9 mouse cellular contexts compared by ENCODE assay signal in the genomic region with DNA sequence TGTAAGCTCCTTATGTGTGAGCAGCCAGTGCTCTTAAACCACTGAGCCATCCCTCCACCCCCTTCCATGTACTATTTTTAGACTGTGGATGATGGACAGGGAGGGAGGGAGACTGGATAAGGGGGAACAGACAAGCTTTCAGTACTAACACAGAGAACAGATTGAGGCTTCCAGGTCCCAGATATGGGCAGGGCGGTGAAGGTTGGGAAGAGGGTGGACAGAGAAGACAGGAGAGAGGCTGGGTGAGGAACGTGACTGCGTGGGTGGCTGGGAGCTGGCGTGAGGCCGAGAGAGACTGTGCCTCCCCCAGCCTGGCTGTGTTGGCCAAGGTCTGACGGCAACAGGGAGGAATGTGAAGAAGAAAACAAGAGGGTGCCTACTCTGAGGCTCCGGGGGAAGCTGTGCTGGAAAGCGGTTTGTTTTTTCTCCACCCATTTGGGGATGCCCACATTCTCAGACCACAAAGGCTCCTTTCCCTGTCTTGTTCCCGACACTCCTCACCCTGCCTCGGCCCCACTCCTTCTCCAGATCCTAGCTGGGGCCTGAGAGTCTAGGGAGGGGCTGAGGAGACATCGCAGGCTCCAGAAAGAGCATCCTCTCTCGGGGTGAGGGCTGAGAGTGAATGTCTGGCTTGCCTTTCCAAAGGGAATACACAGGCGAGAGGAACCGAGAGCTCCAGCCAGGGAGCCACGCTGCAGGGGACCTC. TPM values are rescaled to one million over a fixed set of nuclear protein-coding genes. Genes with fewer than 3 reads are reported as not detected.
DNase-seq lines count a peak whose midpoint lies in the region; ATAC-seq and TF ChIP-seq lines count a peak whose summit lies in the region.
"Had no signal": no experiment of that assay in that cellular context is flagged by ENCODE, and none has a peak within 500 bp of the region (broad histone marks: within the 10 kb centered on the region; RNA-seq: fewer than 3 reads in every experiment).

No protein-coding gene starts in this region.

- no peak overlapping the region for H3K4me3 ChIP-seq in midbrain, embryonic 15.5 days
- H3K4me3 ChIP-seq in midbrain, embryonic 16.5 days (ENCODE audit: low read depth, low read length), result no peak overlapping the region
- peak overlapping the region; percentile 31 for H3K4me3 ChIP-seq in heart, embryonic 15.5 days
- no peak overlapping the region for H3K4me3 ChIP-seq in lung, embryonic 14.5 days (ENCODE audit: low read depth, low read length)
- H3K4me3 ChIP-seq in stomach, embryonic 15.5 days (replicated peaks), result no peak overlapping the region

- peak overlapping the region; percentile 28; the same call in 1 of the 2 replicates for H3K27ac ChIP-seq in midbrain, embryonic 15.5 days
- no peak overlapping the region for H3K27ac ChIP-seq in midbrain, embryonic 16.5 days (ENCODE audit: low read length)
- peak overlapping the region; percentile 99 for H3K27ac ChIP-seq in heart, embryonic 15.5 days
- H3K27ac ChIP-seq in lung, embryonic 14.5 days (ENCODE audit: low read depth), result peak overlapping the region; percentile 91
- H3K27ac ChIP-seq in stomach, embryonic 15.5 days, result peak overlapping the region; percentile 87

- peak; percentile 10 for DNase-seq in fat pad, adult 2 months (ENCODE audit: extremely low read depth, low read depth, low spot score)
- DNase-seq in kidney, postnatal 4 days, result peak; percentile 73 to 87
- peak; percentile 77 for DNase-seq in lung, embryonic 14.5 days
- no peak for DNase-seq in thymus, postnatal 0 days (ENCODE audit: low spot score)

- no peak overlapping the region for H3K4me2 ChIP-seq in midbrain, embryonic 15.5 days
- H3K4me2 ChIP-seq in midbrain, embryonic 16.5 days (ENCODE audit: low read length), result no peak overlapping the region
- H3K4me2 ChIP-seq in heart, embryonic 15.5 days, result peak overlapping the region; percentile 59
- H3K4me2 ChIP-seq in lung, embryonic 14.5 days, result peak overlapping the region; percentile 21
- H3K4me2 ChIP-seq in stomach, embryonic 15.5 days, result peak overlapping the region; percentile 39

- H3K9ac ChIP-seq in midbrain, embryonic 15.5 days, result no peak overlapping the region
- no peak overlapping the region for H3K9ac ChIP-seq in midbrain, embryonic 16.5 days (ENCODE audit: low read depth, low read length)
- peak overlapping the region; percentile 50 for H3K9ac ChIP-seq in heart, embryonic 15.5 days
- peak overlapping the region; percentile 3 for H3K9ac ChIP-seq in lung, embryonic 14.5 days
- no peak overlapping the region for H3K9ac ChIP-seq in stomach, embryonic 15.5 days

- 45% methylated on average over 15 of the region's 15 CpGs for WGBS in midbrain, embryonic 15.5 days
- WGBS in midbrain, embryonic 16.5 days, result 41% methylated on average over 15 of the region's 15 CpGs
- WGBS in heart, embryonic 15.5 days, result 19% methylated on average over 15 of the region's 15 CpGs
- WGBS in lung, embryonic 14.5 days, result 25% methylated on average over 15 of the region's 15 CpGs
- 29% methylated on average over 15 of the region's 15 CpGs for WGBS in stomach, embryonic 15.5 days

- H3K36me3 ChIP-seq in midbrain, embryonic 15.5 days (replicated peaks), result no peaks in the 10 kb centered on the region
- H3K36me3 ChIP-seq in midbrain, embryonic 16.5 days (ENCODE audit: control insufficient read depth, insufficient read depth, low read length), result no peaks in the 10 kb centered on the region
- no peaks in the 10 kb centered on the region for H3K36me3 ChIP-seq in heart, embryonic 15.5 days
- no peaks in the 10 kb centered on the region for H3K36me3 ChIP-seq in lung, embryonic 14.5 days (ENCODE audit: insufficient read depth)
- no peaks in the 10 kb centered on the region for H3K36me3 ChIP-seq in stomach, embryonic 15.5 days

- H3K27me3 ChIP-seq in midbrain, embryonic 15.5 days (replicated peaks), result no peaks in the 10 kb centered on the region; the same call in 1 of the 2 replicates
- no peaks in the 10 kb centered on the region for H3K27me3 ChIP-seq in midbrain, embryonic 16.5 days (ENCODE audit: control insufficient read depth, insufficient read depth, low read depth, low read length)
- no peaks in the 10 kb centered on the region for H3K27me3 ChIP-seq in heart, embryonic 15.5 days
- no peaks in the 10 kb centered on the region for H3K27me3 ChIP-seq in lung, embryonic 14.5 days (ENCODE audit: insufficient read depth, low read length)
- no peaks in the 10 kb centered on the region for H3K27me3 ChIP-seq in stomach, embryonic 15.5 days (replicated peaks)

- 0 out of 2 replicates have a peak, but pooled peaks have one; percentile 16 for ATAC-seq in midbrain, embryonic 15.5 days (replicated peaks)
- no peak for ATAC-seq in midbrain, embryonic 16.5 days
- peak; percentile 91 for ATAC-seq in heart, embryonic 15.5 days (replicated peaks; ENCODE audit: insufficient number of reproducible peaks, insufficient read depth, low FRiP score, low read depth)
- ATAC-seq in lung, embryonic 14.5 days (ENCODE audit: insufficient read depth), result peak; percentile 84
- ATAC-seq in stomach, embryonic 15.5 days (ENCODE audit: insufficient read depth, low FRiP score, low read depth), result peak; percentile 62

- 0 out of 2 replicates have a peak, but pooled peaks cover 6% of the 10 kb centered on the region for H3K4me1 ChIP-seq in midbrain, embryonic 15.5 days
- H3K4me1 ChIP-seq in midbrain, embryonic 16.5 days (ENCODE audit: control insufficient read depth, insufficient read depth, low read length), result peaks cover 4% of the 10 kb centered on the region; the same call in 1 of the 2 replicates
- H3K4me1 ChIP-seq in heart, embryonic 15.5 days (replicated peaks), result peaks cover 37% of the 10 kb centered on the region
- no peaks in the 10 kb centered on the region for H3K4me1 ChIP-seq in lung, embryonic 14.5 days (ENCODE audit: insufficient read depth)
- peaks cover 14% of the 10 kb centered on the region for H3K4me1 ChIP-seq in stomach, embryonic 15.5 days

- H3K9me3 ChIP-seq in midbrain, embryonic 15.5 days, result no peaks in the 10 kb centered on the region
- H3K9me3 ChIP-seq in midbrain, embryonic 16.5 days (replicated peaks; ENCODE audit: control insufficient read depth, low read length, poor library complexity, severe bottlenecking), result no peaks in the 10 kb centered on the region
- no peaks in the 10 kb centered on the region for H3K9me3 ChIP-seq in heart, embryonic 15.5 days (replicated peaks)
- H3K9me3 ChIP-seq in lung, embryonic 14.5 days (ENCODE audit: low read depth, low read length), result no peaks in the 10 kb centered on the region
- no peaks in the 10 kb centered on the region for H3K9me3 ChIP-seq in stomach, embryonic 15.5 days

- no peak for TF ChIP-seq CTCF in lung, embryonic 14.5 days (IDR thresholded peaks at IDR 0.05; ENCODE audit: low read depth)

RNA-seq across cellular contexts. Expression of gene Cdsn, which starts 2.3 kb away (rescaled TPM):
- 0.06 TPM in 2 replicates for polyA plus RNA-seq in midbrain, embryonic 15.5 days (2015; fragmentation: Nextera tagmentation; extraction: Ambion mirVana)
- polyA plus RNA-seq in midbrain, embryonic 16.5 days (2015; fragmentation: Nextera tagmentation; extraction: Ambion mirVana), result 0.07 and 0.09 TPM in 2 replicates
- polyA plus RNA-seq in heart, embryonic 15.5 days (2015; fragmentation: Nextera tagmentation; extraction: Ambion mirVana), result 0.47 and 0.59 TPM in 2 replicates
- 0.07 TPM in 1 of 2 replicates, not detected in the other for polyA plus RNA-seq in lung, embryonic 14.5 days (2014; fragmentation: Nextera tagmentation; extraction: Ambion mirVana)
- 0.31 and 2.1 TPM in 2 replicates for polyA plus RNA-seq in stomach, embryonic 15.5 days (2015; fragmentation: Nextera tagmentation; extraction: Ambion mirVana)
- polyA plus RNA-seq in thymus, postnatal 0 days (2015; fragmentation: Nextera tagmentation; extraction: Ambion mirVana), result 0.22 and 0.28 TPM in 2 replicates
- polyA plus RNA-seq: liver, adult 2 months had no signal

RNA-seq across cellular contexts. Expression of gene Psors1c2, which starts 16.6 kb away (rescaled TPM):
- 0.56 and 0.96 TPM in 2 replicates for polyA plus RNA-seq in midbrain, embryonic 15.5 days (2015; fragmentation: Nextera tagmentation; extraction: Ambion mirVana)
- polyA plus RNA-seq in midbrain, embryonic 16.5 days (2015; fragmentation: Nextera tagmentation; extraction: Ambion mirVana), result 0.60 and 0.68 TPM in 2 replicates
- 1.8 and 2.3 TPM in 2 replicates for polyA plus RNA-seq in heart, embryonic 15.5 days (2015; fragmentation: Nextera tagmentation; extraction: Ambion mirVana)
- 0.82 and 0.84 TPM in 2 replicates for polyA plus RNA-seq in lung, embryonic 14.5 days (2014; fragmentation: Nextera tagmentation; extraction: Ambion mirVana)
- 0.74 and 1.0 TPM in 2 replicates for polyA plus RNA-seq in stomach, embryonic 15.5 days (2015; fragmentation: Nextera tagmentation; extraction: Ambion mirVana)
- polyA plus RNA-seq in thymus, postnatal 0 days (2015; fragmentation: Nextera tagmentation; extraction: Ambion mirVana), result 10.2 and 12.7 TPM in 2 replicates
- polyA plus RNA-seq: liver, adult 2 months had no signal

RNA-seq across cellular contexts. Expression of gene 2300002M23Rik, which starts 17.7 kb away (rescaled TPM):
- not detected in 2 replicates for polyA plus RNA-seq in midbrain, embryonic 15.5 days (2015; fragmentation: Nextera tagmentation; extraction: Ambion mirVana)
- not detected in 2 replicates for polyA plus RNA-seq in midbrain, embryonic 16.5 days (2015; fragmentation: Nextera tagmentation; extraction: Ambion mirVana)
- polyA plus RNA-seq in heart, embryonic 15.5 days (2015; fragmentation: Nextera tagmentation; extraction: Ambion mirVana), result not detected in 2 replicates
- polyA plus RNA-seq in lung, embryonic 14.5 days (2014; fragmentation: Nextera tagmentation; extraction: Ambion mirVana), result not detected in 2 replicates
- 10.2 and 36.1 TPM in 2 replicates for polyA plus RNA-seq in stomach, embryonic 15.5 days (2015; fragmentation: Nextera tagmentation; extraction: Ambion mirVana)
- polyA plus RNA-seq in thymus, postnatal 0 days (2015; fragmentation: Nextera tagmentation; extraction: Ambion mirVana), result 1.3 and 6.3 TPM in 2 replicates
- polyA plus RNA-seq: liver, adult 2 months had no signal

RNA-seq across cellular contexts. Expression of gene Cchcr1, which starts 32.7 kb away (rescaled TPM):
- polyA plus RNA-seq in midbrain, embryonic 15.5 days (2015; fragmentation: Nextera tagmentation; extraction: Ambion mirVana), result 3.5 and 3.7 TPM in 2 replicates
- polyA plus RNA-seq in midbrain, embryonic 16.5 days (2015; fragmentation: Nextera tagmentation; extraction: Ambion mirVana), result 3.7 and 4.0 TPM in 2 replicates
- 12.8 and 15.4 TPM in 2 replicates for polyA plus RNA-seq in heart, embryonic 15.5 days (2015; fragmentation: Nextera tagmentation; extraction: Ambion mirVana)
- 15.2 and 20.3 TPM in 2 replicates for polyA plus RNA-seq in lung, embryonic 14.5 days (2014; fragmentation: Nextera tagmentation; extraction: Ambion mirVana)
- polyA plus RNA-seq in stomach, embryonic 15.5 days (2015; fragmentation: Nextera tagmentation; extraction: Ambion mirVana), result 19.7 and 20.1 TPM in 2 replicates
- 8.7 and 9.8 TPM in 2 replicates for polyA plus RNA-seq in thymus, postnatal 0 days (2015; fragmentation: Nextera tagmentation; extraction: Ambion mirVana)

RNA-seq across cellular contexts. Expression of gene Tcf19, which starts 33.0 kb away (rescaled TPM):
- polyA plus RNA-seq in midbrain, embryonic 15.5 days (2015; fragmentation: Nextera tagmentation; extraction: Ambion mirVana), result 10.8 and 13.1 TPM in 2 replicates
- 8.5 and 9.4 TPM in 2 replicates for polyA plus RNA-seq in midbrain, embryonic 16.5 days (2015; fragmentation: Nextera tagmentation; extraction: Ambion mirVana)
- 51.8 and 63.3 TPM in 2 replicates for polyA plus RNA-seq in heart, embryonic 15.5 days (2015; fragmentation: Nextera tagmentation; extraction: Ambion mirVana)
- polyA plus RNA-seq in lung, embryonic 14.5 days (2014; fragmentation: Nextera tagmentation; extraction: Ambion mirVana), result 83.9 and 89.3 TPM in 2 replicates
- 76.2 and 78.4 TPM in 2 replicates for polyA plus RNA-seq in stomach, embryonic 15.5 days (2015; fragmentation: Nextera tagmentation; extraction: Ambion mirVana)
- polyA plus RNA-seq in thymus, postnatal 0 days (2015; fragmentation: Nextera tagmentation; extraction: Ambion mirVana), result 75.9 and 80.4 TPM in 2 replicates

Comparison
In these comparisons a context has a peak if more than half of its experiments do, and no peak if none do; other contexts are left out.
1. H3K4me2 ChIP-seq: peak in heart, embryonic 15.5 days (single experiment), lung, embryonic 14.5 days (single experiment) and stomach, embryonic 15.5 days (single experiment); none in midbrain, embryonic 15.5 days (single experiment) and midbrain, embryonic 16.5 days (single experiment).
2. H3K9ac ChIP-seq: peak in heart, embryonic 15.5 days (single experiment) and lung, embryonic 14.5 days (single experiment); none in midbrain, embryonic 15.5 days (single experiment), midbrain, embryonic 16.5 days (single experiment) and stomach, embryonic 15.5 days (single experiment).